Mouse (Mus musculus) large intestine, adult 2 months (tissue): ENCODE results near the gene Ddx41. TPM values are rescaled to one million over a fixed set of nuclear protein-coding genes. Genes with fewer than 3 reads are reported as not detected.

ENCODE experiments used
- DNase-seq: peaks from one replicate; pipeline ENCODE4 v3.0.0-alpha.2; 2012; ENCODE audit warnings: low read depth, low spot score
- WGBS: fragments of 180-500 bp; shearing (Covaris S2); methylation state at CpG from one replicate; pipeline ENCODE4 v1.1.7; 2018; 5-methylcytosine and 5-hydroxymethylcytosine counted together
- polyA plus RNA-seq: library from polyadenylated mRNA; depleted of rRNA; stranded (reverse); fragments of >200 nt; gene quantifications from 2 replicates; pipeline ENCODE4 v1.2.3, GENCODE M21; 2012

Ddx41 gene
- polyA plus RNA-seq, 1 experiment = 48.3 TPM

DNA sequence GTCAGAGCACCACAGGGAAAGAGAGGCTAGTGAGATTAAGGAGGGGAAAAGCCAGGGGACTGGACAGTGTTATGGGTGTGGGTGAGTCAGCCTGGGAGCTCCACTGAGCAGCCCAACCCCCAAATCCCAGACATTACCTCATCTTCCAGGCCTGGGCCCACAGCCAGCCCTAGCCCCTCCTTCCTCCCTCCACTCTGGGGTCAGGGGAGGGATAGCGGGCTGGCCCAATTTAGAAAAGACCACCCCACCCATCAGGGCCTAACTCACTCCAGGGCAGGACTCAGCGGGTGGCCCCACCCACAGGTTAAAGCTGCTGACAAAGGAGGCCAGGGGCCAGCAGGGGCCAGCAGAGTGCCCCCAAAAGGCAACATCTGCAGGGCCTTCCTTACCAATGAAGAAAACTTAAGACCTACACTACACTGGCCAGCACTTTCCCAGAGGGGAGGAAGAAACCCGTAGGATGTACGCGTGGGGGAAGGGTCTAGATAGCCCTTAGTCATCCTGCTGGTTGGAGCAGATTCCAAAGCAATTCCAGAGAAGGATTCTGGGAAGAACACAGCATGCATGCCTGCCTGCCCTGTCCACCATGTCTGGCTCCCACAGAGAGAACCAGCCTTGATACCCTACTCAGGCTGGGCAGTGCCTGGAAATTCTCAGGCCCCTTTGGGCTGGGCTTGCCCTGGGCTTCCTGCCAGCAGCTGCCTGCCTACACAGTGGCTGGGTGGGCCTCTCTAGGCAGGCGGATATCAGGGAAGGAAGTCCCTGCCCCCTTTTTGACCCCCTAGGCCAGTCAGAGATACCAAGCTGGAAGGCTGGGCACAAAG is 25.6 kb downstream of the Ddx41 start:
- DNase-seq = no peak
- 45% methylated on average over 6 of the region's 6 CpGs for WGBS

DNA sequence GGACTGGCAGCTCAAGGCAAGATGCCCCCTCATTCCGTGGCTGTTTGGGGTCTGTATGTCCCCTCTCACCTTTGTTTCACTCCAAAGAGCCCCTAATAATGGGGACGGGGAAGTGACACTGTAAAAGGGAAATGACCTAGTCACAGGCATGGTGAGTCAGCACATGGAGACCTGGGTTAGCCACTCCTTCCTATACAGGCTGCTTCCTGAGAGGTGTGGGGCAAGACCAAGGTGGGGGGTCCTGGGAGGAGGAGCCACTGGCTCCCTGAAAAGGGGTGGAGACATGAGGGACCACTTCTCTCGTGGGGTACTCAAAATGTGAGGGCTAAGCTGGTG is 26.2 kb downstream of the Ddx41 start:
- no peak for DNase-seq
- WGBS = 54% methylated on average over 3 of the region's 3 CpGs

DNA sequence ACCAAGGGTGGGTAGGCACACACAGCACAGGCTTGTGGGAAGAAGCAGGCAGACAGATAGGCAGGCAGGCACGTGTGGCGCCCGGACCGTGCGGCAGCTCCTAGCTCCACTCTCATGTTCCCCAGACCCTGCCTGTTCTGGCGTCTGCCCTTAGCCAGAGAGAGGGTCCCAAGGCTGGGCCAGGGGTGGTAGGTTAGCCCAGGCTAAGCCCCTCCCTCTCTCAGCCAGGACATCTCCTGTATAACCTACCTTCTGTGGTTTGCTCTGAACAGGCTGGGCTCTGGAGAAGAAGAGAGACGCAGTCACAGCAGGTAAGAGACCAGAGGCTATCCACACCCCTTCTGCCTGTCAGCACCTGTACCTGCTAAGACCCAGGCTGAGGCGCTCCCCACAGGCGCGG is 27.9 kb downstream of the Ddx41 start:
- no peak for DNase-seq
- 94% methylated on average over 10 of the region's 10 CpGs for whole genome bisulfite sequencing

DNA sequence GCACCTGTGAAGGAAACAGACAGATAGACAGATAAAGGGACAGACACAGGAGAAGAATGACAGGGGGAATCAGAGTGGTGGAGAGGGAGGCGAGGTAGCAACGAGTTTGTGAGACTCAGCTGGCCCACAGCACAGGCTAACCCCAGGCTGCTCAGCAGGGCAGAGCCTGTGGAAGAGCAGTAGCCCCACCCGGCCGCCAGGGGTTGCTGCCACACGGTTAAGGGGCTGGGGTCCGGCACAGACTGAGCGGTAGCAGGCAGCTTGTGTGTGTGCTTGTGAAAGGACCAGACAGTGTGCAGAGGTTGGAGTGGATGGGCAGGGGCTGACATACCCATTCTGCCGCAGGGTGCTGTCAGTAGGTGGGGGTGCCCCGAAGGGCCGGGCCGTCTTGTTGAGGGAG is 28.6 kb downstream of the Ddx41 start:
- DNase-seq = no peak
- 77% methylated on average over 11 of the region's 11 CpGs for WGBS

DNA sequence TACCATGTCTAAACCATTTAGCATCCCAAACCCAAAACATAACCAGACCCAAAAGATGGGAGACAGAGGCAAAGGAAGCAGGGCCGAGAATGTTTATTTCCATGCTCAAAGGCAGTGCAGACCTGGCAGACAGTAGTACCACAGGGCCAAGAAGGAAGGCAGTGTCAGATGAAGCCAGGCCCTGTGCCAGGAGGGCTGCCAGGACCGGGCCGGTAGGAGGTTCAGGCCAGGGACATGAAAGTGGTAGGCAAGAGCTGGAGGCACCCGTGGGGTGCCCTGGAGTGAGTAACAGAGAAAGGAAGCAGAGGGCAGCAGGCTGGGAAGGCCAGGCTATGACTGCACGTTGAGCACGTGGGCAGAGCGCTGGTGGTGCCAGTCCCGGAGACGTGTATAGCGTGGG is 29.8 kb downstream of the Ddx41 start:
- 81% methylated on average over 10 of the region's 10 CpGs for WGBS
- no peak for DNase-seq

DNA sequence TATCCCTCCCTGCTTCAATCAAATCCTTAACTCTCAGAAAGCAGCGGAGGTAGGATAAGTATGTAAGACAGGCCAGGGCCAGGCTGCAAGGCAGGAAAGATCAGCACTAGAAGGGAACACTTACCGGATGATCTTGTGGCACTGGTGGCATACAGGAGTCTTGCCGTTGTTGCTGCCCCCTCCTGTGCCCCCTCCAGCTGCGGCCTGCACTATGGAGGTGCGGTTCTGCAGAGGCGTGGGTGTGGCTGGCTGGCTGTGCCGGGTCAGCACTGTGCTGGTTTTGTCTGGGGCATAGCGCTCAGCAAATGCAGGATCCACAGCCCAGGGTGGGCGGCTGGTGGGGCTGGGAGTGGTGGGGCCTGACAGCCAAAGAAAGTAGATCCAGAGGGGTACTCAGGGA is 30.6 kb downstream of the Ddx41 start:
- 86% methylated on average over 9 of the region's 9 CpGs for whole genome bisulfite sequencing
- DNase-seq = no peak

DNA sequence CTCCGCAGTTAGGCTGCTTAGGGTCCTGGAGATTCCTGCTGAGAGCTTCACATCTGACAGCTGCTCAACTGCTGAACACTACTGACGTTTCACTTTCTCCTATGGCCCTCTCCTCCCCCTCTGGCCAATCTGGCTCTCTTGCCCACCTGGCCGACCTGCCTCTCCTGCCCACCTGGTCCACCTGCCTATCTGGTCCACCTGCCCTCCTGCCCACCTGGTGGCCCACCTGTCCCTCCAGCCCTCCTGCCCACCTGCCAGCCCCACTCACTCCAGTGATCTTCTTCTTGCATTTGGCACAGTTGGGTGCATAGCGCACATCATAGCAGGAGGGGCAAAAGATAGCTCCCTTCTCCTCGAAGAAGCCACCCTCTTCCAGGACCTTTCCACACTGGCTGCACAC is 32.1 kb downstream of the Ddx41 start:
- DNase-seq = no peak
- 84% methylated on average over 5 of the region's 5 CpGs for WGBS

DNA sequence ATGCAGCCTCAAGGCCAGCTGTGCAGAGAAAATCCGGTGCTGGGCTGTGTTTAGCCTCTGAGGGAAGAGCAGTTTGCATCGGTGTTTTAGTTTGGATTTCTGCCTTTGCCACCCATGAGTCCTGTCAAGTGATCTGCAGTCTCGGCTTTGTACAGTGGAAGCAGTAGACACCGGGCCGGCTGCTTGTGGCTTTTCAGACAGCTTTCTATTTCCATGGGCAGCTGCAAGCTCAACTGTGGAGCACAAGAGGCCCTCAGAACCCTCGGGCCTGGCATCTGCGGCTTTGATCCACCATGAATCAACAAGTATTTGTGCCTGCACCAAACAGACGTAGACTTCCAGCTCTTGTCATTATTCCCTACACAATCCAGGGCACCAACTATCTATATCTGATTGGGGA is 34.1 kb downstream of the Ddx41 start:
- 75% methylated on average over 8 of the region's 8 CpGs for WGBS
- no peak for DNase-seq

DNA sequence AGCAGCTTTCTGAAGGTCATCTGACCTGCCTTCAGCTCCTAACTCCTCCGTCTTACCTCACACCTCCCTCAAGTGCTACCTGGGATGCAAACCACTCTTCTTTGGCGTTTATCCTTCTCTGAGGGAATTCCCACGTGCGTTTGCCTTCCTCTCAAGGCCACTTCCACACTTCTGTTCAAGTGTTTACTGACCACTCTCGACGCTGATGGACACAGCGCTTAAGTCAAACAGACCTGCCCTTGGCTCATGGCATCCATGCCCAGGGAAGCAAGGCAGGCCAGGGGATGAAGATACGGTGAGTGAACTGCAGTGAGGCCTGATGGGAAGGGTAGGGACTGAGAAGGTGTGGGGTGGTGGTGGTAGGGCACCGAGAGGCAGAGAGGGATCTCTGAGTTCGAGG is 35.9 kb downstream of the Ddx41 start:
- 72% methylated on average over 10 of the region's 10 CpGs for WGBS
- no peak for DNase-seq

DNA sequence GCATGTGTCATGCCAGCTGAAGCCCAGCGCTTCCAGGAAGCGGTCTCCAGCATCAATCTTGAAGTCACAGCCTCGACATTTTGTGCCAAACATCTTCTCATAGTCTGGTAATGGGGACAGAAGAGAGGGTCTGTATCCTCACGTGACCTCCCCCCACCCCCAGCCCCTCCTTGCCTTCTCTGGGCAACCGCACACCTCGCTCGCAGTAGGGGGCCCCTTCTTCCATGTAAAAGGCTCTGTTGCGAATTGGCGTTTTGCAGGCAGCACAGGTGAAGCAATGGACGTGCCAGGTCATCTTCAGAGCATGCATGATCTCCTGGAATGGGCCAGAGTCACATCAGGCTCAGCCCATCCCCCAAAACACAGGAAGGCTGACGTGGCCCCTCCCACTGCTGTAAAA is 37.6 kb downstream of the Ddx41 start:
- DNase-seq = no peak
- WGBS = 63% methylated on average over 11 of the region's 11 CpGs

DNA sequence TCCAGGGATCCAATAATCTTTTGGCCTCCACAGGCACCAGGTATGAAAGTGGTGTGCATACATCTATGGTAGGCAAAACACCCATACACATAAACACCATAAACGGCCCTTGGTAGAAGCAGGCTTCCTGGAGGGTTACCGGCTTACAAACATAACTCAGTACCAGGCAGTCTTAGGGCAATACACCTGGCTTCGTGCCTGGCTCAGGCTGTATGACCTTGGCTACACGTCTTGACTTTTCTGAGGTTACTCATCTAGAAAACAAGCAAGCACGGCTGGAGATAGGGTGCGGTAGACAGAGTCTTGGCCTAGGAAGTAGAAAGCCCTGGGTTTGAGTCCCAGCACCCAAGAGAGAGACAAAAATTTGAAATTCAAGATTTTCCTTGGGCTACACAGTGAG is 39.8 kb downstream of the Ddx41 start:
- 20% methylated on average over 6 of the region's 6 CpGs for WGBS
- no peak for DNase-seq

DNA sequence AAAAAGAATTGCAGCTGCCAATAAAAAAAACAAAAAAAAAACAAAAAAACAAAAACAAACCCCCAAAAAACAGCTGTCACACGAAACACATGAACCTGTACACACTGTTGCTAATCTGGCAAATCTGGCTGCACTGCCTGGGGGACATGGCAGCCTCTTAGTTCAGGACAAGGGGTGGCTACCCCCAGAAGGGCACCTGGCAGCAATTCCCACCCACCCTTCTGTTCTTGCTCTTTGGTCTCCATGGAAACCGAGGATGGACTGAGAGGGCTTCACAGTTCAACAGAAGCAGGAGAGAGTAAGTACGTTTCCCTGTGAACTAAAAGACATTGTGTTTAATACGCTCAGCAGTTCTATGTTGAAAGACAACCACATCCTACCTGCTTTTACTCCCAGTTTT is 40.8 kb downstream of the Ddx41 start:
- 43% methylated on average over 4 of the region's 4 CpGs for WGBS
- no peak for DNase-seq

DNA sequence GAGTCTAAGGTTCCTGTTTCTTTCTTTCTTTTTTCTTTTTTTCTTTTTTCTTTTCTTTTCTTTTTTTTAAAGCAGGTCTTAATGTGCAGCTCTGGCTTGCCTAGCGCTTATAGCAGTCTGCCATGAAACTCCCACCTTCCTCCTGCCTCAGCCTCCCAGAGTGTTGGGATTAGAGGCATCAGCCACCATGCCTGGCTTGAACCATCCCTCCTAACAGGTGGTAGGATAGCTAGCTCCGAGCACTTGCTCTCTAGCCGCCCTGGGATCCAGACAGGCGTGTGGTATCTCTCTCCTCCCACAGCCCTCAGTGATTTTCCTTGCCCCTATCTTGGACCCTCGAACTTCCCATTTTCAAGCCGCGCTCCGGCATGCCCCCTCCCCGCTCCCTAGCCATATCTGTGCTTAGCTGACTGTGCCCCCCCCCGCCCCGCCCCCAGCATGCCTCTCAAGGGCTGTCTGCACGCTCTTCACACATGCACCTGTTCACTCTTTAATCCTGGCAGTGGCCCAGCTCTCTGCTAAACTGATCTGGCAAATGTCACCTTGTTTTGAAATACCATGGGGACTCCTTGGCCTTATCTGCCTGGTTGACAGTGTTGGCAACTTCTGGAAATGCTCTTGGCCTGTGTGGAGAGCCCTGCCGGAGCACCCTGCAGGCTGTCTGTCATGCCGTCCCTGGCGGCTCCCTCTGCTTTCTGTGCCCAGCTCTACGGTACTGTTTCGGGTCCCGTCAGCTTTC is 41.4 kb downstream of the Ddx41 start:
- no peak for DNase-seq
- 10% methylated on average over 18 of the region's 18 CpGs for whole genome bisulfite sequencing

DNA sequence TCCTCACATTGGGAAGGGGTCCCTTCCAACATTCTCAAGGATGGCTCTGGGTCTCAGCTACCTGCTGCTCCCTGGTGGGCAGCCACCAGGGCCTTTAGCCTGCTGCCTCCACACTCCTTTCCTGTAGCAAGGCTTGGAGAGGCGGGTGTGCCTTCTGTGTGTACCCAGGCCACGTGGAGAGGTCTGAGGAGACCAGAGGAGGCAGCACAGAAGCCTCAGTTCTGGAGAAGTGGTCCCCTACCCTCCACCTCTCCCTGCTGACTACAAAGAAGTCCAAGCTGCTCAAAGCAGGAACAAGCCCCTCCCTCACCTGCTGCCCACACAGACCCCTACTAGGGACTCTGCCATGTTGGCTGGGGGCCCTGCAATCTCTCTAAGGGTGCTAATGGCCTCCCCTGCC is 42.2 kb downstream of the Ddx41 start:
- no peak for DNase-seq
- 43% methylated on average over 2 of the region's 2 CpGs for WGBS

DNA sequence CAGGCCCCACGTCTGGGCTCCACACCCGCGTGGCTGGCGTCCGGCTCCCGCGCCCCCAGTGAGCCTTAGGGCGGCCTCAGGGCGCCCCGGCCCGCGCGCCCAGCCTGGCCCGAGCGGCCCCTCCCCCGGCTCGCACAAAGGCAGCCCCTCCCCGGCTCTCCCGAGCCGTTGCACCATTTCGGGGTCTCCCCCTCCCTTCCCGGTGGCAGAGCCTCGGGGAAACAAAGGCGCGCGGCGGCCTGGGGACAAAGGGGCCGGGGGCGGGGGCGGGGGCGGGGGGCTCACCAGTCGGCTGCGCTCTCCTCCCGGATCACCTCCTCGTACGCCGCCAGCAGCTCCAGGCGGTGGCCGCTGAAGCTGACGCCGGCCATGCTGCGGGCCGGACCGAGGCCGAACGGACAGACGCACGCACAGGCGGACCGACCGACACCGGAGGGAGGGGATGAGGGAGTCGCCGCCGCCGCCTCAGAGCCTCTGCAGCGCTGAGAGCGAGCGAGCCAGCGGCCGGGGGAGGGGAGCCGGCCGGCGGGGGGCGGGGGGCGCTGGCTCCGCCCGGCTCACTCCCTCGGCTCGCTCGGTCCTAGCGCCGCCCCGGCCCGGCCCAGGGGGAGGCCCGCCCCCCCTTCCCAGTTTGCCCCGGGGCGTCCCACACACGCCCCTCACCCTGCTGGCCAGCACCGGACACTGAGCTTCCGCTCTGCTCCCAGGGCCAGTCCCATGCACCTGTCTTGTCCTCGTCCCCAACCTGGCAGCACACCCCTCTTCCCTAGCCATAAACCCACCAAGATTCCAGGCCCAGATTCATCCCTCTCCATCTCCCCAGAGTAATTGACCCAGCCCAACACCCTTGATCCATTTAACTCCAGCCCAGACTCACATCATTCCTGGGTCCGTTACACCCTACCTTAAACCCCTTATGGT is 48.6 kb downstream of the Ddx41 start, which contains the start of gene Dbn1:
TSS of gene Dbn1 (minus strand) at position 534 of the 921 bp plus-strand sequence.
- WGBS = 2% methylated on average over 69 of the region's 83 CpGs
- no peak for DNase-seq

DNA sequence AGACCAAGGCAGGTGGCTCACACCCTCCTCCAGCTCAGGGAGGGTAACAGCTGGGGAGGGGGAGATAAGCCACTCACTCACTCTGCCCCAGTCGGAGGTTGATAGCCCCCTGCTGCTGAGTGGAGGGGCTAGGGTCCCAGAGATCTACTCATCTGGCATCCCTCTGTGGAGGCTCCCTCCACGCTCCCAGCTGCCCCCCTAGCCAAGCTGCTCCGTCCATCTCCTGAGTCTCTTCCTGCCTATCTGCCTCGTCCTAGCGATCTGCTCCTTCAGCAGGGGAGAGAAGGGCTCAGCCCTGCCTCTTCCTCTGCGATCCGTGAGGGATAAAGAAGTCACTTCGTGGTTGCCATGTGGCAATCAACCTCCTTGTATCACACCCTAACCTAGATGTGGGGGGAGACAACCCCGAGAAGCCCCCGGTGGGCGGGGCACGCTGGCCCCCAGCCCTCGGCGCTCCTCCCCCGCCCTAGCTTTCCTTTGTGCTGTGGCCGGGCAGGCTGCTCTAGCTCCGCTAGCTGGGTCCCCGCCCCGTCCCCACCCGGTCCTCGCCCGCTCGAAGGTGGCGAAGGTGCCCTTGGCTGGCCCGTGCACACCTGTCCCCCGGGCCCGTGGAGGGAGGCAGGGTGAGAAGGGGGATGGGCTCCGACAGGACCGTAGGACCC is 49.4 kb downstream of the Ddx41 start:
- DNase-seq = no peak
- WGBS = 3% methylated on average over 29 of the region's 29 CpGs

DNA sequence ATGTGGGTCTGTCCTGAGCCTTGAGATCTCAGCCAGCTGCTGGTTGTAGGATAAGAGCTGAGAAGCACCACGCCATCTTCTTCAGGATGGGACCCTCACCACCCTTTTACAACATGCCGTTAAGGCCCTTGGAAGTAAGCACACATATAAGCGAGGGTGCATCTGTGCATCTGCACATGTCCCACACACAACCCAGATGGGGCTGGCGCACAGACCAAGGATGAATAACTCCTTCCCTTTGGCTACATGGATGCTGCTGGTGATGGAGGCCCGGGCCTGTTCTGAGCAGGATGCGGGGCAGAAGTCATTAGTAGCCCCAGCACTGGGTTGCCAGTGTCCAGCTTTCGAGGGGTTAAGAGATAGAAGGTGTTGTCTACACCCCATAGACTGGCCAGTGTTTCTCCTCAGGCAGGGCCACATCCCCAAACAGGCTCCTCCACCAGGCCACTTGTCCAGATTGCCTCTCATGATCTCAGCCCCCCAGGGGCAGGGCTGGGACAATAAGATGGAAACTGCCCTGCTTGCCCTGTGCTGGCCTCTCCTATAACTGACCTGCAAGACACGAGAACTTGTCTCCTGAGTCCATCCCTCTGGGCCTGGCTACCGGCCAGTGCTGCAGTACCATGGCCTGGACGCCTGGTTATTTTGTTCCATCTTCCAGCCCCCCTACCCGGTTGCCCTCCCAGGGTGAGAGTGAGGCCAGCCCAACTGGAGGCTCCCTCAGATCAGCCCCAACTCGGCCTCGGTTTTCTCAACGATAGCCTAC is 50.2 kb downstream of the Ddx41 start:
- DNase-seq = no peak
- WGBS = 47% methylated on average over 14 of the region's 14 CpGs

DNA sequence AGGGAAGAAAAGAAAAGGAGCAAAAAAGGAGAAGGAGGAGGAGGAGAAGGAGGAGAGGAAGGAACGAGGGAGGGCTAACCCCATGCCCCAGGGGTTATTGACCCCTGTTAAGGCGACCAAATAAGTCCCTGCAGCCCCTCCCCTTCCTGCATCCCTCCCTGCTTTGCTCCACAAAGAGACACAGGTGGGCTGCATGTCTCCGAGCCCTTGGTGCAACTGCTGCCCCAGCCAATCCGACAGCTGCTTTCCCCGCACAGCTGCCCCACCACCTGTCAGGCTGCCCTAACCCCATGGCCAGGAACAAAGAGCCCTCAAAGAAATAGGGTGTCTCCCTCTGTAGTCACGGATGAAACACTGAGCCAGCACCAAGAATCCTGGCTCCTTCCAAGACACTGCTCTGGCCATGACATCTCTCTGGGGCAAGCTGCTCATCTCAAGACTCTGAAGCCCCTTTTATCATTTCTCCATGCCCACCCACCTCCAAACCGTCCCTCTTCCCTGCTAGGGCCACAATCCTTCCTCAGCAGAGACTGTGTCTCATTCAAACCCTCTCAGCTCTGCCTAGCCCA is 51.9 kb downstream of the Ddx41 start:
- DNase-seq = no peak
- WGBS = 45% methylated on average over 7 of the region's 7 CpGs

DNA sequence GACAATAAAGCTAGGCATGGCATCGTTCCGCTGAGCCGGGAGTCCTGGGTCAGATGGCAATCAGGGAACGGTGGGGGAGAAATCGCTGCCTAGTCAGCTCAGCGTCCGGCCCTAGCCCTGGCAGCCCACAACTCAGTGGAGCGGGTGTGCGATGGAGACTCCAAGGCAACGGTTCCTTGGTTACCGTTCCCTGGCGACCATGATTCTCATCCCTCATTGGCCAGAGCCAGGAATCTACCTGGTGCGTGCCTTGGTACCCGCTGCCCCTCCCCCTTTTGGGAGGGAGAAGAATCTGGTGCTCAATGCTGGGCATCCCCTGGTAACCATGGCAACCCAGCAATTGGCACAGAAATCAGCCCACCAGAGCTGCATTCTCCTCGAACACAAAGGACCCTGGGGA is 52.9 kb downstream of the Ddx41 start:
- 60% methylated on average over 15 of the region's 15 CpGs for WGBS

More for the DNA sequence above, 52.9 kb downstream of the Ddx41 start:
- DNase-seq = no peak
